Mouse (Mus musculus): ENCODE results near the gene Hcrt. TPM values are rescaled to one million over a fixed set of nuclear protein-coding genes. Genes with fewer than 3 reads are reported as not detected.
A peak's percentile ranks its signal among the peaks of the same experiment; 100 is the strongest.

The Hcrt gene
- polyA plus RNA-seq, 1 experiment from 2014 or later = 0.26 TPM

DNA sequence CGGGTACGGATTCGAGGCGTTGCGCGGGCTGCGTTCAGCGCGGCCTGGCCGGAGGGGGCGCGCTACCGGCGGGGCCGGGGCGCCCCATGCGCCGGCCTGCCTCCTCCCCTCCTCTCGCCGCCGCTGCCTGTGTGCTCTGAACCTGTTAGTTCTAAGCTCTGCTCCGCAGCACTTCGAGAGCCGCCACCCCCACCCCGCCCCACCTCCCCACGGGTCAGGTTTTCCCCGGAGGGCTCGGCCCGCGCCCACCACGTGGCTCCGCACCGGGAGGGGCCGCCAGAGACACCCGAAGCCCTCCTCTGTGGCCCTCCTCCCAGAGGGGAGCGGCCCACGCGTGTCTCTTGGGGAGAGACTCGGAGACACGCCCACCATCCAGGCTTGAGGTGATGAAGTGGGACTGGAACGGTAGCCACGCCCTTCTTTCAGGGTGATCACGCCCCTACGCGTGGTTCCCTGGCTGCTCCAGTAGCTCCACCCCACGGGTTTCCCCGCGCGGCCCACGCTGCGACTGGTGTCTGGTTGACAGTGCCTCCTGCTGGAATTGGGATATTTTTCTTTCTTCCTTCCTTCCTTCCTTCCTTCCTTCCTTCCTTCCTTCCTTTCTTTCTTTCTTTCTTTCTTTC, 3.0 kb downstream of the Hcrt start, which contains the start of gene Kcnh4:
TSS of gene Kcnh4 (minus strand) at position 332 of the 623 bp plus-strand sequence.
- Histone ChIP-seq H3K4me3 (peak within 1 kb of the TSS; percentile 60), H3K27ac (replicated peaks) (peak within 1 kb of the TSS; percentile 79), H3K36me3 (no peaks in the 10 kb centered on the region), H3K9me3 (replicated peaks) (no peaks in the 10 kb centered on the region), H3K4me1 (peaks cover 32% of the 10 kb centered on the region), H3K27me3 (ENCODE audit: low read depth, poor library complexity, severe bottlenecking) (peaks cover 66% of the 10 kb centered on the region)
- peak; percentile 34 for DNase-seq (ENCODE audit: low spot score)
- WGBS = under 1% methylated on average over 49 of the region's 51 CpGs

DNA sequence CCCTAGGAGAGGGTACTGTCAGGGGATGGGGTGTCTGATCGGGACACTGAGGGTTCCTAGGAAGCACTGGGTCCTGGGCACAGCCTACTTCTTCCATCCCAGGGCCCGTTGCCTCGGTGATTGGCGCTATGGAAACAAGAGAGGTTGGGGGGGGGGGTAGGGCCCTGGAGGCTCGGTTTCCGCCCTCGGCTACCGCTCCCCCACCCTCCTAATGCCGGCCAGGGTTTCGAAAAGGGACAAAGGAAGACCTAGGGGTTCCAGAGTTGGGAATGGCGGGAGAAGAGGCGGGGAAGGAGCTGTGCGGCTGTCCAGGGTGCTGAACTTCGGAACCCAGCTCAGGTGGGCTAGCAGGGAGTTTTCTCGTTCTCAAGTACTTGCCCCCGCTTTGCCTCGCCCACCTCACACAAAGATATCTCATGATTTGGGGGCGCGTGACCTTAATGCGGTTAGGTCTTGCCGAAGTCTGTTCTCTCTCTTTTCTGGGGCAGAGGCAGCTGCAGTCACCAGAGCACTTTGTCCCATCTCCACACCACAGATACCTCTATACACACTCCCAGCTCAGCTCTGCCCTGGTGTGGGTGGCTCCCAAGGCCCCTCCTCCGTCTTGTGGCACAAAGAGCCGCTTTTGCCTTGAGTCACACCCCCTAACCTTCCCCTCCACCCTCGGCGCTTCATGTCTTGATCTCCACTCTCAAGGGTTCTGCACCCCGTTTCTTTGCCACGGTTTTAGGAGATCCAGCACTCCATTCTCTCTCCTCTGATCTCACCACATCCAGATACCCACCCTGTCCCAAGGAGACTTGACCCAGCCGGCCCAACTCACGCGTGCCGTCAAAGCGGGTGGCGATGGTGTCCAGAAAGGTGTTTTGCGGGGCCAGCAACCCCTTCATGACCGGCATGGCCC, 3.8 kb downstream of the Hcrt start:
- peaks cover 32% of the 10 kb centered on the region for H3K4me1 ChIP-seq
- peaks cover 63% of the 10 kb centered on the region for H3K27me3 ChIP-seq (ENCODE audit: low read depth, poor library complexity, severe bottlenecking)
- H3K27ac ChIP-seq (replicated peaks) = peak overlapping the region; percentile 79
- H3K36me3 ChIP-seq = no peaks in the 10 kb centered on the region
- under 1% methylated on average over 35 of the region's 35 CpGs for WGBS
- DNase-seq (ENCODE audit: low spot score) = peak; percentile 73
- H3K4me3 ChIP-seq = peak overlapping the region; percentile 60
- no peaks in the 10 kb centered on the region for H3K9me3 ChIP-seq (replicated peaks)

DNA sequence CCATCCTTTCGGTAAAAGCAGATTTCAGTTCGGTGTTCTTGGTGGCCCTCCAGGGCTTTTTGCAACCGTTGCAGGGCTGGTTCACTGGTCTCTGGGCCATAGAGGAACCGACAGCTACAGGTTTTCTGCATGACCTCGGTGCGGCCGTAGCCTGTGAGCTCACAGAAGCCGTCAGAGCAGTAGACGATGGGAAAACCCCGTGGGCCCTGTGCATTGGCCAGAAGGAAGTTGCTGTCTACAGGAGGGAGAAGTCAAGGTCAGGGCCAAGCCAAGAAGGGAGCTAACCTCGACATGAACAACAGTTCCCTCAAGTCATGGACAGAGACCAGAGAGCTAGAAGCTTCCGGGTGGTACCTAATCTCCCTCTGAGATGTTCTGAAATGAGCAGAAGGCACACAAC, 5.2 kb downstream of the Hcrt start:
- WGBS = 91% methylated on average over 12 of the region's 12 CpGs
- Histone ChIP-seq H3K9me3 (replicated peaks) (no peaks in the 10 kb centered on the region), H3K4me3 (no peak overlapping the region), H3K36me3 (no peaks in the 10 kb centered on the region), H3K4me1 (peaks cover 32% of the 10 kb centered on the region), H3K27me3 (ENCODE audit: low read depth, poor library complexity, severe bottlenecking) (peaks cover 54% of the 10 kb centered on the region), H3K27ac (replicated peaks) (no peak overlapping the region)
- no peak for DNase-seq (ENCODE audit: low spot score)

DNA sequence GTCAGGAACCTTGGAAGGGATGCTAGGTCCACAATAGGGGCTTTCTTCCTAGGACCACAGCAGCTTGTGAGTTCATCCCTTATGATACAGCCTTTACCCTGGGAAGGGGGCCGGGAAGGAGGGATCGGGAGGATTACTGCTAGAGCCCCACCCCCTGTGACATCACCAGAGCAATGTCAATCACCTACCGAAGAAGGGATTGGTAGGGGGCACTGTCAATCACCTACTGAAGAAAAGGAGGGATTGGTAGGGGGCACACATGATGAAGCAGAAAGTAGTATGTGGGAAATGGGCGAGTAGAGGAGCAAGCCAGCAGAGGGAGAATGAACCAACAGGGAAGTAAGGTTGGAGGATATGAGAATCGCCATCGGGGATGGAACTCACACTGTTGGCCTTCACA, 6.3 kb downstream of the Hcrt start:
- peaks cover 52% of the 10 kb centered on the region for H3K27me3 ChIP-seq (ENCODE audit: low read depth, poor library complexity, severe bottlenecking)
- H3K36me3 ChIP-seq = peaks cover 3% of the 10 kb centered on the region; the same call in 1 of the 2 replicates
- DNase-seq (ENCODE audit: low spot score) = no peak
- no peak overlapping the region for H3K27ac ChIP-seq (replicated peaks)
- H3K4me1 ChIP-seq = peaks cover 24% of the 10 kb centered on the region
- WGBS = 65% methylated on average over 6 of the region's 6 CpGs
- H3K4me3 ChIP-seq = no peak overlapping the region
- no peaks in the 10 kb centered on the region for H3K9me3 ChIP-seq (replicated peaks)

DNA sequence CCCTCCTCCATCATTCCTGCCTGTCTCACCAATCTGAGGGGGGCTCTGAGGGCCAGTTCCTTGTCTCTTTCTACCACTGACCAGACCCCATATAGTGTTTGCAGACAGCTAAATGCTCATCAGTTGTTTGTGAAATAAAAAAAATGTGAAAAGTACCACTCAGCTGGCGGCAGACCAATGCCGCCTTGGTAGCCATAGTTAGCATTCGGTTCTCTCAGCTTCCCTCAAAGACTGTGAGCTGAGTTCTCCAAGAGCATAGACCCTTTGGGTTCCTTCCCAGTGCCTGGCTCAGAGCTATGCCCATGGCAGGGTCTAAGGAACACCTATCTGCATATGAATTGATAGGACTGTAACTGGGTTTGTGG, 8.1 kb downstream of the Hcrt start:
- Histone ChIP-seq H3K27me3 (ENCODE audit: low read depth, poor library complexity, severe bottlenecking) (peaks cover 49% of the 10 kb centered on the region), H3K9me3 (replicated peaks) (no peaks in the 10 kb centered on the region), H3K36me3 (peaks cover 5% of the 10 kb centered on the region; the same call in 1 of the 2 replicates), H3K27ac (replicated peaks) (no peak overlapping the region), H3K4me3 (no peak overlapping the region), H3K4me1 (peaks cover 13% of the 10 kb centered on the region)
- DNase-seq (ENCODE audit: low spot score) = no peak
- WGBS = 92% methylated on average over 3 of the region's 3 CpGs

DNA sequence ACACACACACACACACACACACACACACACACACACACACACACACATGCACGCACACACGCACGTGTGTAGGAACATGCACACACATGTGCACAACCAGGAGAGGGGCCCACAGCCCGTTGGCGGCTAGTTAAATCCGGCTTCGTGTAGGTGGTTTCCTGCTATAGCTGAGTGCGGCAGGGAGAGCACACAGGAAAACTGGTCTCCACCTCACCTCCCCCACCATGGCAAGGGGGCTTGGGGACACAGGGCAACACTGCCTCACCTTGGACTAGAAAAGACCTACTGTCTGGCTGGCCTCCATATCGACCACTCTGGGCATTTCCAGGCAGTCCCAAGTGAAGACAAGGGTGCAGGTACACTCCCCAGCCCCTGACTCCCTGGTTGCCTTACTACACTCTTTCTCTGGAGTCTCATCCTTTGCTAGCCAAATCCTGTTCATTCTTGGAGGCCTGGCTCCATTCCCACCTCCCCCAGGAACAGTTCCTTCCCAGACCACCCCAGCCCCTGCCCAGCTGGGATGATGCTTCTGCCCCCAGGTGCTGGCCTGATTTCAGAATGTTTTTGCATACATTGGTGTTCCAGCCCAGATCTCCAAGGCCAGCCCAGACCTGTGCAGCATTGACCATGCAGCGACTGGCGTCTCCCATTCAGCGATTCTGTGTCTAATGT, 8.6 kb downstream of the Hcrt start:
- no peak for DNase-seq (ENCODE audit: low spot score)
- no peaks in the 10 kb centered on the region for H3K9me3 ChIP-seq (replicated peaks)
- 88% methylated on average over 12 of the region's 12 CpGs for WGBS
- H3K36me3 ChIP-seq = peaks cover 5% of the 10 kb centered on the region; the same call in 1 of the 2 replicates
- H3K27ac ChIP-seq (replicated peaks) = no peak overlapping the region
- H3K4me1 ChIP-seq = peaks cover 8% of the 10 kb centered on the region
- H3K4me3 ChIP-seq = no peak overlapping the region
- peaks cover 49% of the 10 kb centered on the region for H3K27me3 ChIP-seq (ENCODE audit: low read depth, poor library complexity, severe bottlenecking)

DNA sequence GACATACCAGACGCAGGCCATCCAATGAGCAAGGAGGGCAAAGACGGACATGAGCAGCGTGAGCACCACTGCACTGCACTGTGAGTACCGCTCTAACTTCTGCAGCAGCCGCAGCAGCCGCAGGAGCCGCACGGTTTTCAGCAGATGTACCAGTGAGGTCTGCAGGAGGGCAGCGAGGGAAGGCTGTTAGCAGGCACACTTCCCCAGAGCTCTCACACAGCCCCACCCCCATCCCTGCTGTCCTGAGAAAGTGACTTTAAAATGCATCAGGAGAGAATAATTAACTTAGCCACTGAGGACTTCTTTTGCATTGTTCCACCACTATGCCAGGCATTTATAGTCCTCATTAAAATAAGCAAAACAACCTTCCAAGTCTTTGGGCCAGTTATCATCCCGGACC, 10.4 kb downstream of the Hcrt start:
- Histone ChIP-seq H3K36me3 (peaks cover 5% of the 10 kb centered on the region; the same call in 1 of the 2 replicates), H3K27ac (replicated peaks) (no peak overlapping the region), H3K9me3 (replicated peaks) (no peaks in the 10 kb centered on the region), H3K27me3 (ENCODE audit: low read depth, poor library complexity, severe bottlenecking) (peaks cover 44% of the 10 kb centered on the region), H3K4me1 (no peaks in the 10 kb centered on the region; the same call in 1 of the 2 replicates), H3K4me3 (no peak overlapping the region)
- DNase-seq (ENCODE audit: low spot score) = no peak
- 57% methylated on average over 10 of the region's 10 CpGs for WGBS

DNA sequence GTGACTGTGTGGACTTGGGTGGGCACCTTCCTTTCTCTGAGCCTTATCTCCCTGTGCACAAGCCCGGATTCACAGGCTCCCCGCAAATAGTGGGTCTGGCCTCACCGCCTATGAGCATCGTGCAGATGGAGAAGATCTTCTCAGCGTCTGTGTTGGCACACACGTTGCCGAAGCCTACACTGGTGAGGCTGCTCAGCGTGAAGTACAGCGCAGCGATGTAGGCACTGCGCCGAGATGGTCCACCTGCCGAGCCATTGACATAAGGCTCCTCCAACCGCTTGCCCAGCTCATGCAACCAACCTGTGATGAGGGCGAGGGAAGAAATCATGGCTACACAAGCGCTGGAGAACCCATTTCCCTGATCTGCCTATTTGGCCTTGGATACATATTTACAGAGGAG, 12.6 kb downstream of the Hcrt start:
- Histone ChIP-seq H3K36me3 (peaks cover 5% of the 10 kb centered on the region; the same call in 1 of the 2 replicates), H3K9me3 (replicated peaks) (no peaks in the 10 kb centered on the region), H3K4me3 (no peak overlapping the region), H3K4me1 (no peaks in the 10 kb centered on the region; the same call in 1 of the 2 replicates), H3K27ac (replicated peaks) (no peak overlapping the region), H3K27me3 (ENCODE audit: low read depth, poor library complexity, severe bottlenecking) (peaks cover 39% of the 10 kb centered on the region)
- no peak for DNase-seq (ENCODE audit: low spot score)
- WGBS = 89% methylated on average over 16 of the region's 16 CpGs

DNA sequence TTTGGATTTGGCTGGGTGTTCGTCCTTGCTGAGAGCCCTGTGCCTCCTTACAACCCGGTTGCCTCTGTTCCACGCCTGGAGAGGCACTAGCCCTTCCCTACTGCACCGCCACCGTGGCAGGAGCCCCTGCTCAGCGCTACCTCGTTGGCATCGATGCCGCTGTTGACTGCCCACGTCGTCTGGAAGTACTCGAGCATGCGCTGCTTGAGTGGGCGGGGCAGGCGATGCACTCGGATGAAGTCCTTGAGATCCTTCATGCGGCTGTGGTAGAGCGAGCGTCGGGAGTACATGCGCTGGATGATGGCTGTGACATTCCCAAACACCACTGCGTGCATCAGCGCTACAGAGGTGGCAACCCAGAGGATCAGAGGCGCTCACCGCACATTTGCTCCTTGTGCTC, 13.3 kb downstream of the Hcrt start:
- H3K27ac ChIP-seq (replicated peaks) = no peak overlapping the region
- peaks cover 39% of the 10 kb centered on the region for H3K27me3 ChIP-seq (ENCODE audit: low read depth, poor library complexity, severe bottlenecking)
- DNase-seq (ENCODE audit: low spot score) = no peak
- H3K9me3 ChIP-seq (replicated peaks) = no peaks in the 10 kb centered on the region
- no peak overlapping the region for H3K4me3 ChIP-seq
- H3K4me1 ChIP-seq = no peaks in the 10 kb centered on the region; the same call in 1 of the 2 replicates
- whole genome bisulfite sequencing = 48% methylated on average over 25 of the region's 25 CpGs
- peaks cover 5% of the 10 kb centered on the region; the same call in 1 of the 2 replicates for H3K36me3 ChIP-seq

DNA sequence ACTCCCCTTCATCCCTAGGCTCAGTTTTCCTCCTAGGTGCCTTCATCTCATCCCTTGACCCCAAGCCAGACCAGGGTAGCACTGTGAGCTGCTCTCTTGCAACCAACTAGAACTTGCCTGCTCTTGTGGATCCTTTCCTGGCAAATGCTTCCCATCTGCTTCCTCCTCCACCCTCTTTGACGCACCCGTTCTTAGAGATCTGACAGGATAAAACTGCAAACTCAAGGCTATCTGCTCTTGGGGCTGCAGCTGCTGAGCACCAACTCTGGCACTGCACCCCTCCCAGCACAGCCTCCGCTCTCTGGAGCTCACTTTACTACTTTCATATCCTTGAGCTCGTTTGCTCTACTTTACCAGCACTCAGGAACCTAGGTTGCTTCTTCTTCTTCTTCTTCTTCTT, 14.1 kb downstream of the Hcrt start:
- Histone ChIP-seq H3K27ac (replicated peaks) (no peak overlapping the region), H3K4me3 (no peak overlapping the region), H3K36me3 (peaks cover 5% of the 10 kb centered on the region; the same call in 1 of the 2 replicates), H3K9me3 (replicated peaks) (no peaks in the 10 kb centered on the region), H3K27me3 (ENCODE audit: low read depth, poor library complexity, severe bottlenecking) (peaks cover 39% of the 10 kb centered on the region), H3K4me1 (no peaks in the 10 kb centered on the region; the same call in 1 of the 2 replicates)
- DNase-seq (ENCODE audit: low spot score) = no peak
- WGBS = 86% methylated on average over 4 of the region's 4 CpGs

DNA sequence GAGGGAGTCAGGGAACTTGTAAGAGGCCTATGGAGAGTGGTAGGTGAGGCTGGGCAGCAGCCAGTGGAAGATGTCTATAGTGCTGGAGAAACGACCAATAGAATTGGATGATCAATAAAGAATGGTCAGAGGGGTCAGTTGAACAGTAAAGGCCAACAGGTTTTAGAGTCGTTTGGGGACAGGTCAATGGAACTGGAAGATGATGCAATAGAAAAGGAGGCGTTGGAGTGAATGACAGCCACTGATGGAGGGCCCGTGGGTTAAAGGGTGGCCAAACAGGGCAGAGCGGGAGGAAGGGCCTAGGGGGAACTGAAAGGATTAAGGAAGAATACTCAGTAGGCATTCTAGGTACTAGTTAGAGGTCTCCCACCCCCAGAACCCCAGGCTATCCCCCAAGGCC, 15.6 kb downstream of the Hcrt start:
- no peaks in the 10 kb centered on the region; the same call in 1 of the 2 replicates for H3K4me1 ChIP-seq
- no peaks in the 10 kb centered on the region for H3K9me3 ChIP-seq (replicated peaks)
- peaks cover 5% of the 10 kb centered on the region; the same call in 1 of the 2 replicates for H3K36me3 ChIP-seq
- 84% methylated on average over 5 of the region's 5 CpGs for WGBS
- no peak for DNase-seq (ENCODE audit: low spot score)
- H3K27me3 ChIP-seq (ENCODE audit: low read depth, poor library complexity, severe bottlenecking) = peaks cover 38% of the 10 kb centered on the region
- H3K27ac ChIP-seq (replicated peaks) = no peak overlapping the region
- H3K4me3 ChIP-seq = no peak overlapping the region

DNA sequence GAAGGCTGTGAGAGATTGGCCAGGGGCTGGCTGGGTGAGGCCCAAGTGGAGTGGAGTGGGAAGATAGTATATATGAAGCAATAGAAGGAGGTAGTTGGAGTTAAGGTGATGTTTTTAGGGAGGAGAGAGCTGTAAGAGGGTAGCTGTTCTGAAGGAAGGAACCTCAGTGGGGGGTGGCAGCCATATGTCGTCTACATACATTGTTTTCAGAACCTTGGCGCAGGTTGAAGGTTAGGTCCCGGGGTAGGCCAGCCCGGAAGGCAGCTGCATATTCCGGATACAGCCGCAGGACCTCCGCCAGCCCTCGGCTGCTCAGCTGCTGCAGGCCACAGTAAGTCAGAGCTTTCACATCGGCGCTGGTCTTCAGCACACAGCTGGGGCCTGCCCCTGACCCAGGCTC, 16.2 kb downstream of the Hcrt start:
- WGBS = 84% methylated on average over 10 of the region's 10 CpGs

More for the DNA sequence above, 16.2 kb downstream of the Hcrt start:
- Histone ChIP-seq H3K9me3 (replicated peaks) (no peaks in the 10 kb centered on the region), H3K27ac (replicated peaks) (no peak overlapping the region), H3K27me3 (ENCODE audit: low read depth, poor library complexity, severe bottlenecking) (peaks cover 32% of the 10 kb centered on the region), H3K4me1 (no peaks in the 10 kb centered on the region), H3K36me3 (peaks cover 2% of the 10 kb centered on the region; the same call in 1 of the 2 replicates), H3K4me3 (no peak overlapping the region)
- DNase-seq (ENCODE audit: low spot score) = no peak

Data from midbrain, embryonic 10.5 days (tissue).